Mouse (Mus musculus) brain, embryonic 14.5 days (tissue): ENCODE data around the gene Hist1h3f. TPM values are rescaled to one million over a fixed set of nuclear protein-coding genes. Genes with fewer than 3 reads are reported as not detected.

Source experiments
- DNase-seq: peaks from one replicate; pipeline ENCODE4 v3.0.0-alpha.2; 2011; ENCODE audit warnings: low read depth
- CTCF ChIP-seq: fragments of 200-500 bp; IDR thresholded peaks from 2 replicates; pipeline ENCODE4 v1.5.1; 2012; ENCODE audit warnings: inconsistent platforms, mild to moderate bottlenecking, moderate library complexity, borderline replicate concordance; ENCODE audit not compliant: insufficient read depth, insufficient read length; ENCODE audit errors: extremely low read depth
- POLR2A ChIP-seq: fragments of 200-500 bp; IDR thresholded peaks from 2 replicates; pipeline ENCODE4 v1.6.1; 2012; ENCODE audit warnings: mild to moderate bottlenecking, inconsistent platforms, borderline replicate concordance; ENCODE audit not compliant: poor library complexity, insufficient read depth, insufficient read length, severe bottlenecking; ENCODE audit errors: extremely low read depth
- polyA plus RNA-seq: library from polyadenylated mRNA; depleted of rRNA; stranded (reverse); fragments of >200 nt; gene quantifications from 2 replicates; pipeline ENCODE4 v1.2.3, GENCODE M21; 2012

Hist1h3f gene
- polyA plus RNA-seq, 1 experiment: 4.5 TPM

GRCm38 (mm10) chr13:23575271-23575851 is 31.5 kb downstream of the Hist1h3f start, which contains the start of gene Hist1h3d:
Hist1h3d (plus strand) TSS chr13:23575763.
- TF ChIP-seq POLR2A (no peak), CTCF (no peak)
- peak; percentile 96 for DNase-seq

- peak; percentile 32 for DNase-seq
These were observed 32.0 kb downstream of the Hist1h3f start for GRCm38 (mm10) chr13:23575864-23576313.

- peak; percentile 39 for DNase-seq
- no peak for TF ChIP-seq POLR2A
- TF ChIP-seq CTCF: no peak
These were observed 32.6 kb downstream of the Hist1h3f start for GRCm38 (mm10) chr13:23576351-23576881.

GRCm38 (mm10) chr13:23576906-23577639 is 33.2 kb downstream of the Hist1h3f start:
- peak; percentile 19 for DNase-seq
- TF ChIP-seq POLR2A (no peak), CTCF (no peak)

GRCm38 (mm10) chr13:23577835-23578234 is 34.0 kb downstream of the Hist1h3f start:
- DNase-seq: no peak
- TF ChIP-seq POLR2A: no peak
- no peak for TF ChIP-seq CTCF

GRCm38 (mm10) chr13:23581408-23582218 is 37.8 kb downstream of the Hist1h3f start, which contains the start of gene Hist1h4d:
Hist1h4d (plus strand) TSS chr13:23581598.
- TF ChIP-seq CTCF (no peak), POLR2A (peak; percentile 86; the same call in 1 of the 2 replicates)
- peak; percentile 99 for DNase-seq

- TF ChIP-seq CTCF (no peak), POLR2A (no peak)
- DNase-seq: peak; percentile 26
These were observed 38.6 kb downstream of the Hist1h3f start for GRCm38 (mm10) chr13:23582219-23583056.

- TF ChIP-seq CTCF (no peak), POLR2A (no peak)
- peak; percentile 26 for DNase-seq
These were observed 39.7 kb downstream of the Hist1h3f start for GRCm38 (mm10) chr13:23583387-23584068.

GRCm38 (mm10) chr13:23584331-23584730 is 40.5 kb downstream of the Hist1h3f start:
- TF ChIP-seq POLR2A: no peak
- TF ChIP-seq CTCF: no peak
- DNase-seq: peak; percentile 42

GRCm38 (mm10) chr13:23585029-23585441 is 41.2 kb downstream of the Hist1h3f start:
- TF ChIP-seq POLR2A (peak; percentile 22; the same call in 1 of the 2 replicates), CTCF (no peak)
- peak; percentile 88 for DNase-seq
